Mouse (Mus musculus): ENCODE data around the gene Etl4.
"Not testable (repeated sequence)": the region's sequence is repeated elsewhere in the genome, so short reads cannot be mapped to it uniquely, and the experiment has no call there.

The Etl4 gene

GRCm38 (mm10) chr2:20302517-20302916 is 392.9 kb downstream of the Etl4 start:
- DNase-seq (ENCODE audit: low spot score in 2 of 2) = no peak

GRCm38 (mm10) chr2:20324954-20325353 is 415.4 kb downstream of the Etl4 start:
- DNase-seq (ENCODE audit: low spot score in 2 of 2) = no peak

GRCm38 (mm10) chr2:20336176-20336575 is 426.6 kb downstream of the Etl4 start:
- no peak for DNase-seq (ENCODE audit: low spot score in 2 of 2)

- DNase-seq (ENCODE audit: low spot score in 2 of 2) = no peak
Observed at GRCm38 (mm10) chr2:20339016-20339734, 429.6 kb downstream of the Etl4 start.

GRCm38 (mm10) chr2:20339919-20340318 is 430.3 kb downstream of the Etl4 start:
- DNase-seq (ENCODE audit: low spot score in 2 of 2) = no peak

GRCm38 (mm10) chr2:20346873-20347272 is 437.3 kb downstream of the Etl4 start:
- DNase-seq (ENCODE audit: low spot score in 2 of 2) = no peak

- no peak for DNase-seq (ENCODE audit: low spot score in 2 of 2)
Observed at GRCm38 (mm10) chr2:20349268-20349667, 439.7 kb downstream of the Etl4 start.

- DNase-seq (ENCODE audit: low spot score in 2 of 2) = no peak
Observed at GRCm38 (mm10) chr2:20352796-20353195, 443.2 kb downstream of the Etl4 start.

- DNase-seq (ENCODE audit: low spot score in 2 of 2) = no peak
Observed at GRCm38 (mm10) chr2:20377026-20377425, 467.4 kb downstream of the Etl4 start.

GRCm38 (mm10) chr2:20380874-20381273 is 471.3 kb downstream of the Etl4 start:
- DNase-seq (ENCODE audit: low spot score in 2 of 2) = not testable (repeated sequence)

GRCm38 (mm10) chr2:20394083-20394482 is 484.5 kb downstream of the Etl4 start:
- DNase-seq (ENCODE audit: low spot score in 2 of 2) = no peak

GRCm38 (mm10) chr2:20396978-20397377 is 487.4 kb downstream of the Etl4 start:
- no peak for DNase-seq (ENCODE audit: low spot score in 2 of 2)

- DNase-seq (ENCODE audit: low spot score in 2 of 2) = no peak
Observed at GRCm38 (mm10) chr2:20400556-20400955, 491.0 kb downstream of the Etl4 start.

- DNase-seq (ENCODE audit: low spot score in 2 of 2) = no peak
Observed at GRCm38 (mm10) chr2:20404395-20404794, 494.8 kb downstream of the Etl4 start.

- peak; percentile 43 to 73 for DNase-seq (ENCODE audit: low spot score in 2 of 2)
Observed at GRCm38 (mm10) chr2:20407101-20407500, 497.5 kb downstream of the Etl4 start.

- no peak for DNase-seq (ENCODE audit: low spot score in 2 of 2)
Observed at GRCm38 (mm10) chr2:20414856-20415255, 505.3 kb downstream of the Etl4 start.

- DNase-seq (ENCODE audit: low spot score in 2 of 2) = no peak
Observed at GRCm38 (mm10) chr2:20416934-20417614, 507.5 kb downstream of the Etl4 start.

- no peak for DNase-seq (ENCODE audit: low spot score in 2 of 2)
Observed at GRCm38 (mm10) chr2:20417998-20418397, 508.4 kb downstream of the Etl4 start.

- DNase-seq (ENCODE audit: low spot score in 2 of 2) = peak in 1 of 2 experiments; percentile 25
Observed at GRCm38 (mm10) chr2:20419975-20420374, 510.4 kb downstream of the Etl4 start.

GRCm38 (mm10) chr2:20422275-20422674 is 512.7 kb downstream of the Etl4 start:
- DNase-seq (ENCODE audit: low spot score in 2 of 2) = no peak

- no peak for DNase-seq (ENCODE audit: low spot score in 2 of 2)
Observed at GRCm38 (mm10) chr2:20433656-20434055, 524.1 kb downstream of the Etl4 start.

GRCm38 (mm10) chr2:20435530-20435929 is 526.0 kb downstream of the Etl4 start:
- no peak for DNase-seq (ENCODE audit: low spot score in 2 of 2)

- DNase-seq (ENCODE audit: low spot score in 2 of 2) = no peak
Observed at GRCm38 (mm10) chr2:20442731-20443130, 533.2 kb downstream of the Etl4 start.

All from right cerebral cortex, postnatal 36 days (tissue).